Mouse (Mus musculus): Measurements from ENCODE around the gene Usp42. TPM values are rescaled to one million over a fixed set of nuclear protein-coding genes. Genes with fewer than 3 reads are reported as not detected.

Usp42 gene
- total and polyA plus RNA-seq, 2 experiments from 2014 or later, result 5.6 to 6.0 TPM

DNA sequence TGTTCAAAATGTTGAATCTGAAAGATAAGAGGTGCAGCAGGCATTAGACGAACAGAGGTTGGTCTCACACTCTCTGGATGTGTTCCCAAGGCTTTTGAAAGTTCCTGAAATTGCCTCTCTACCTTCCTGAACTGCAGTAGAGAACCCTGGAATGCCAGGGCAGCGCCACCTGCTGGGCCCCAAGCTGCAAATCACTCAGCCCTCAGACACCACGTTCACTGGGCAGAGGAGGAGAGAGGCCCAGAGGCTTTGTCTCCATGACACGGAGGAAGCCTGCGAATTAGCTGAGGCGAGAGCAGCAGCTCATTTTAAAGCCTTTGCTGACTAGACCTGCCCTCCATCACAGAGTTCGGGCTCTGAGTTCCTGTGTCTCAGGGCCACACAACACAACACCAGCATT is 20.8 kb downstream of the Usp42 start:
- peak; percentile 81 for DNase-seq (ENCODE audit: low spot score)
- 12% methylated on average over 7 of the region's 7 CpGs for WGBS
- no peak overlapping the region for H3K9ac ChIP-seq (replicated peaks; ENCODE audit: low read depth, low read length)

DNA sequence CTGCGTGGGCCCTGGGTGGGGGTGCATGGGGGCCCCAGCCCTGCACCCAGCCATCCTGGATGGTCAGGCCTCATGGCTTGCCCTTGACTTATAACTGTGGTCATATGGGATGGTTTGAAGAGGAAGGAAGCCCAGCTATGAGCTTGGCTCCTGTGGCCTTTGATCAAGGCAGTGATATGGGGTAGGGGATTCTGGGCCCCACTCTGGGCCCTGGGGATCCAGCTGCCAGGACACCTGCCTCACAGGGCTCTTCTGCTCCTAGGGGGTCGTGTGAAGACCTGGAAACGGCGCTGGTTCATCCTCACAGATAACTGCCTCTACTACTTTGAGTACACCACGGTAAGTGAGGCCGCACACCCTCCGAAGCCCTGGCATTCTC is 25.3 kb downstream of the Usp42 start:
- Histone ChIP-seq H3K9me3 (replicated peaks; ENCODE audit: control insufficient read depth, low read length) (no peaks in the 10 kb centered on the region), H3K9ac (replicated peaks; ENCODE audit: low read depth, low read length) (no peak overlapping the region), H3K27me3 (ENCODE audit: control insufficient read depth, insufficient read depth, low read length) (no peaks in the 10 kb centered on the region), H3K4me2 (ENCODE audit: low read depth, low read length) (no peak overlapping the region), H3K4me3 (ENCODE audit: low read depth, low read length) (no peak overlapping the region), H3K27ac (ENCODE audit: low read depth) (0 out of 2 replicates have a peak overlapping the region, but pooled peaks have one; percentile 54), H3K4me1 (ENCODE audit: control insufficient read depth, insufficient read depth) (peaks cover 5% of the 10 kb centered on the region; the same call in 1 of the 2 replicates), H3K36me3 (replicated peaks; ENCODE audit: control insufficient read depth, insufficient read depth, low read length) (peaks cover 63% of the 10 kb centered on the region)
- ATAC-seq (ENCODE audit: insufficient read depth, low read depth), result no peak
- no peak for DNase-seq (ENCODE audit: low spot score)
- no peak for TF ChIP-seq EP300 (IDR thresholded peaks at IDR 0.05; ENCODE audit: low read depth)
- no peak for TF ChIP-seq CTCF (IDR thresholded peaks at IDR 0.05; ENCODE audit: low read depth)
- WGBS, result 74% methylated on average over 7 of the region's 7 CpGs

More for the DNA sequence above, 20.8 kb downstream of the Usp42 start:
- Histone ChIP-seq H3K4me2 (ENCODE audit: low read depth, low read length) (no peak overlapping the region), H3K4me3 (ENCODE audit: low read depth, low read length) (no peak overlapping the region), H3K27ac (ENCODE audit: low read depth) (no peak overlapping the region), H3K9me3 (replicated peaks; ENCODE audit: control insufficient read depth, low read length) (no peaks in the 10 kb centered on the region), H3K4me1 (ENCODE audit: control insufficient read depth, insufficient read depth) (peaks cover 5% of the 10 kb centered on the region; the same call in 1 of the 2 replicates), H3K36me3 (replicated peaks; ENCODE audit: control insufficient read depth, insufficient read depth, low read length) (peaks cover 77% of the 10 kb centered on the region), H3K27me3 (ENCODE audit: control insufficient read depth, insufficient read depth, low read length) (no peaks in the 10 kb centered on the region)
- peak; percentile 78 for ATAC-seq (ENCODE audit: insufficient read depth, low read depth)
- TF ChIP-seq CTCF (IDR thresholded peaks at IDR 0.05; ENCODE audit: low read depth) (peak; percentile 96), EP300 (IDR thresholded peaks at IDR 0.05; ENCODE audit: low read depth) (no peak)

DNA sequence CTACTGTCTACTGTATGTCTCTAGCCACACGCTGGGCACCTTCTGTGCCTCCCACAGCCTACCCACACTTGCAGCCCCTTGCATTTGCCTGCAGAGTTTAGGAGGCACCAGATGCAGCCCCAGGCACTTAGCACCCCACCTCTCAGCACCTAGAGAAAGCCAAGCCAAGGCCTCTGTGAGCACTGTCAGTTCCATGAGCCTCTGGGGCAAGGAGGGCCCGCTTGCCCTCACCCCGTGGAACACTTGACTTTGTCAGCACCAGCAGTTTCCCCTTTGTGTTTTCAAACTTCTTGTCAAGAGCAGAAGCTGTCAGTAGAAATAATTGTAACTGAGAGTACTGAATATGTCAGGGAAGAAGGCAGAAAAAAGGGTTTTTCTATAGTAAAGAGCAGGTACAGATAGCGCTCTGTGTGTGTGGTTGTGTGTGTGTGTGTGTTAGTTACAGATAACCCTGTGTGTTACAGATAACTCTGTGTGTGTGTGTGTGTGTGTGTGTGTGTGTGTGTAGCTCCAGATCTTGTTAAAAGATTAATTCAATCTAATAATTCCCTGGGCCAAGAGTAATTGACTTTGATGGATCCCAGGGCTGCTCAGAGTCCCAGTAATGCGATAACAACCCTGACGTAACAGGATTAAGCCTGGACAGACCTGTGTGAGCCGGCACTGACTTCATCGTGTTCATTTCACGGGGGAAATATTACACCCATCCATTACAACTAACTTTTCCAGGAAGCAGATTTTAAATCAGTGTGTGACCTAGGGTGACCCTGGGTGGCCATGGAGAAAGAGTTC is 25.9 kb downstream of the Usp42 start:
- peak; percentile 62 for DNase-seq (ENCODE audit: low spot score)
- no peaks in the 10 kb centered on the region for H3K27me3 ChIP-seq (ENCODE audit: control insufficient read depth, insufficient read depth, low read length)
- H3K4me2 ChIP-seq (ENCODE audit: low read depth, low read length), result no peak overlapping the region
- H3K9me3 ChIP-seq (replicated peaks; ENCODE audit: control insufficient read depth, low read length), result no peaks in the 10 kb centered on the region
- ATAC-seq (ENCODE audit: insufficient read depth, low read depth), result peak; percentile 67
- H3K36me3 ChIP-seq (replicated peaks; ENCODE audit: control insufficient read depth, insufficient read depth, low read length), result peaks cover 65% of the 10 kb centered on the region
- H3K4me3 ChIP-seq (ENCODE audit: low read depth, low read length), result no peak overlapping the region
- H3K4me1 ChIP-seq (ENCODE audit: control insufficient read depth, insufficient read depth), result peaks cover 5% of the 10 kb centered on the region; the same call in 1 of the 2 replicates
- H3K9ac ChIP-seq (replicated peaks; ENCODE audit: low read depth, low read length), result no peak overlapping the region
- 26% methylated on average over 9 of the region's 9 CpGs for WGBS
- TF ChIP-seq EP300 (IDR thresholded peaks at IDR 0.05; ENCODE audit: low read depth), result 0 out of 2 replicates have a peak, but pooled peaks have one; percentile 51
- no peak for TF ChIP-seq CTCF (IDR thresholded peaks at IDR 0.05; ENCODE audit: low read depth)
- H3K27ac ChIP-seq (ENCODE audit: low read depth), result peak overlapping the region; percentile 54; the same call in 1 of the 2 replicates

DNA sequence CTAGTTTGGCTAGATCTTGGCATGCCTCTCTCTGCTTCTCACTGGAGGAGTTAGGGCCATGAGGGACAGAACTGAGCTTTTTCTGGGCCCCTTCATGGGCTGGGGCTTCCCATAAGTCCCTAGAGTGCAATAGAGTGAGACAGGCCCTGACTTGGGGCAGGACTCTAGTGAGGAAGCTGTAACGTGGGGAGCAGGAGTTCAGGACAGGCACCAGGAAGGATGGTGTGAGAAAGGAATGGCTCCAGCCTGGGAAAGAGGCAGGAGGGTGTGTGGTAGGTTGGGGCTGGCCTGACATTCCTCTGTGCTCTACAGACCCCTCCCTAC is 26.5 kb downstream of the Usp42 start:
- ATAC-seq (ENCODE audit: insufficient read depth, low read depth) (no peak), DNase-seq (ENCODE audit: low spot score) (no peak)
- Histone ChIP-seq H3K4me2 (ENCODE audit: low read depth, low read length) (no peak overlapping the region), H3K4me3 (ENCODE audit: low read depth, low read length) (no peak overlapping the region), H3K36me3 (replicated peaks; ENCODE audit: control insufficient read depth, insufficient read depth, low read length) (peaks cover 70% of the 10 kb centered on the region), H3K27me3 (ENCODE audit: control insufficient read depth, insufficient read depth, low read length) (no peaks in the 10 kb centered on the region), H3K9me3 (replicated peaks; ENCODE audit: control insufficient read depth, low read length) (no peaks in the 10 kb centered on the region), H3K9ac (replicated peaks; ENCODE audit: low read depth, low read length) (no peak overlapping the region), H3K27ac (ENCODE audit: low read depth) (0 out of 2 replicates have a peak overlapping the region, but pooled peaks have one; percentile 54), H3K4me1 (ENCODE audit: control insufficient read depth, insufficient read depth) (peaks cover 5% of the 10 kb centered on the region; the same call in 1 of the 2 replicates)
- TF ChIP-seq CTCF (IDR thresholded peaks at IDR 0.05; ENCODE audit: low read depth) (no peak), EP300 (IDR thresholded peaks at IDR 0.05; ENCODE audit: low read depth) (no peak)
- WGBS, result 42% methylated on average over 1 of the region's 1 CpGs

DNA sequence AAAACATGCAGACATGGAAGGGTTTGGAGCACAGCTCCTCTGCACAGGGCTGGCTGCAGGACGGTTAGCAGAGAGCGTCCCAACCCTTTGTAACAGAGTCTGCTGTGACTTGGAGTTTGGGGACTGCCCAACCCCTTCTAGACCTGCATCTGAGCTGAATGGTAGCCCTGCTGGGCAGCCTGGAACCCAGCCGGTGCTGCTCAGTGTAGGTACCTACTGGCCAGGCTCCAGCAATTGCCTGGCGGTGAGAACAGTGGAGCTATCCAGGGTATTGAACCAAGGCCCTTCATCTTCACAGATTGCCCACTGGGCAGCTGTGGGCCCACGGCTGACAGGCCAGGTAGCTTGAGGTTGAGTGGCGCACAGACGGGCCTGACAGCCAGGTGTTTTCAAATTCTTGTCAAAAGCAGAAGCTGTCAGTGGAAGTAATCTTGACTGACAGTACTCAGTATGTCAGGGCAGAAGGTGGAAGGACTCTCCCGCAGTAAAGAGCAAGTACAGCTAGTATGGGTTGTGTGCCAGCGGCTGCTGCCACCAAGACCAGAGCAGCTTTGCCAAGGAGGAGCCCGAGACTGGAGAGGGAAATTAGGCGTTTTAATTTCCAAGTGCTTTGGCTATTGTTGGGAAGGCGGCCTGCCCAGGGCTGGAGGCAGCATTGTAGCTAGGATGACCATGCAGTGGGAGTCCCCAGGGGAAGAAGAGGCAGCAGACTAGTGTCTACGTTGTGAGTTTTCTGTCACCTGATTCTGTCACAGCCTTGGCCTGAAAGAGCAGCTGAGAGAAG is 27.0 kb downstream of the Usp42 start:
- Histone ChIP-seq H3K9ac (replicated peaks; ENCODE audit: low read depth, low read length) (no peak overlapping the region), H3K27me3 (ENCODE audit: control insufficient read depth, insufficient read depth, low read length) (no peaks in the 10 kb centered on the region), H3K9me3 (replicated peaks; ENCODE audit: control insufficient read depth, low read length) (no peaks in the 10 kb centered on the region), H3K4me3 (ENCODE audit: low read depth, low read length) (no peak overlapping the region), H3K27ac (ENCODE audit: low read depth) (0 out of 2 replicates have a peak overlapping the region, but pooled peaks have one; percentile 54), H3K4me1 (ENCODE audit: control insufficient read depth, insufficient read depth) (peaks cover 5% of the 10 kb centered on the region; the same call in 1 of the 2 replicates), H3K36me3 (replicated peaks; ENCODE audit: control insufficient read depth, insufficient read depth, low read length) (peaks cover 76% of the 10 kb centered on the region), H3K4me2 (ENCODE audit: low read depth, low read length) (no peak overlapping the region)
- no peak for TF ChIP-seq EP300 (IDR thresholded peaks at IDR 0.05; ENCODE audit: low read depth)
- TF ChIP-seq CTCF (IDR thresholded peaks at IDR 0.05; ENCODE audit: low read depth), result no peak
- ATAC-seq (ENCODE audit: insufficient read depth, low read depth) (no peak), DNase-seq (ENCODE audit: low spot score) (no peak)
- WGBS, result 67% methylated on average over 13 of the region's 13 CpGs

All from heart, postnatal 0 days (tissue).